Mouse (Mus musculus) CH12.LX (cell line): Measurements from ENCODE around the gene Scn4b. TPM values are rescaled to one million over a fixed set of nuclear protein-coding genes. Genes with fewer than 3 reads are reported as not detected.

Source experiments
- DNase-seq: peaks from one replicate; pipeline ENCODE4 v3.0.0-alpha.2; 2013; ENCODE audit errors: extremely low read depth
- H3K27ac ChIP-seq: 2 replicates; pipeline ENCODE4 v1.5.1; 2012; ENCODE audit warnings: low read depth, mild to moderate bottlenecking, control low read depth, moderate library complexity; ENCODE audit not compliant: insufficient read depth
- H3K27me3 ChIP-seq: replicated peaks from 2 replicates; pipeline ENCODE3; 2012; ENCODE audit warnings: inconsistent platforms
- H3K36me3 ChIP-seq, 2 experiments: replicated peaks in 1 of 2; 2 replicates each; pipeline versions ENCODE3 to v1.6.1; 2012; ENCODE audit warnings: inconsistent platforms in 1 of 2, low read length in 1 of 2, mild to moderate bottlenecking in 1 of 2, mixed read lengths in 1 of 2, moderate library complexity in 1 of 2; ENCODE audit not compliant: control insufficient read depth in 1 of 2, insufficient read depth in 1 of 2
- H3K4me1 ChIP-seq, 2 experiments: 2 replicates each; pipeline ENCODE4 v1.6.1; 2012; ENCODE audit warnings: inconsistent platforms in 1 of 2, moderate library complexity in 1 of 2; ENCODE audit not compliant: insufficient read depth in 2 of 2, control insufficient read depth in 1 of 2
- H3K4me2 ChIP-seq: 2 replicates; pipeline ENCODE4 v1.6.1; 2012; ENCODE audit warnings: low read depth, mild to moderate bottlenecking, control low read depth; ENCODE audit not compliant: poor library complexity, insufficient read depth, severe bottlenecking
- H3K4me3 ChIP-seq, 3 experiments: fragments of 150-350 bp in 1 of 3; sonication (generic) in 1 of 3; replicated peaks in 1 of 3; 2 replicates each; pipeline versions ENCODE3 to v1.5.1; 2011 to 2012; ENCODE audit warnings: low read depth in 2 of 3, low read length in 2 of 3, mild to moderate bottlenecking in 2 of 3, moderate library complexity in 2 of 3, control low read depth in 1 of 3, improper control_type of control experiment in 1 of 3, inconsistent platforms in 1 of 3, mixed read lengths in 1 of 3; ENCODE audit not compliant: poor library complexity in 1 of 3
- H3K79me2 ChIP-seq: replicated peaks from 2 replicates; pipeline ENCODE4 v1.6.1; 2012; ENCODE audit warnings: mild to moderate bottlenecking, moderate library complexity; ENCODE audit not compliant: control insufficient read depth, poor library complexity, insufficient read depth, severe bottlenecking; ENCODE audit errors: extremely low read depth
- H3K9ac ChIP-seq: 2 replicates; pipeline ENCODE4 v1.6.1; 2012; ENCODE audit warnings: low read depth, mild to moderate bottlenecking, control low read depth, moderate library complexity; ENCODE audit not compliant: insufficient read depth
- H3K9me3 ChIP-seq: replicated peaks from 2 replicates; pipeline ENCODE3; 2012; ENCODE audit warnings: low read length, inconsistent platforms, mixed read lengths
- BHLHE40 ChIP-seq: IDR thresholded peaks from 2 replicates; pipeline ENCODE4 v1.6.1; 2011; ENCODE audit warnings: mild to moderate bottlenecking, low read depth, low read length, improper control_type of control experiment
- CHD1 ChIP-seq: IDR thresholded peaks from 2 replicates; pipeline ENCODE4 v1.6.1; 2012; ENCODE audit warnings: low read depth, low read length, improper control_type of control experiment, inconsistent platforms
- CTCF ChIP-seq, 2 experiments: IDR thresholded peaks in 1 of 2; conservative IDR thresholded peaks in 1 of 2; 2 replicates each; pipeline ENCODE4 v1.5.1; 2011 to 2012; ENCODE audit warnings: low read depth in 2 of 2, low read length in 2 of 2, improper control_type of control experiment in 1 of 2, inconsistent platforms in 1 of 2, mild to moderate bottlenecking in 1 of 2, moderate library complexity in 1 of 2
- ELF1 ChIP-seq: IDR thresholded peaks from 2 replicates; pipeline ENCODE4 v1.6.1; 2014; ENCODE audit warnings: low read depth, mild to moderate bottlenecking, inconsistent platforms, low read length, improper control_type of control experiment
- JUN ChIP-seq: IDR thresholded peaks from 2 replicates; pipeline ENCODE4 v1.6.1; 2011; ENCODE audit warnings: low read depth, mild to moderate bottlenecking, low read length, improper control_type of control experiment, moderate library complexity; ENCODE audit not compliant: insufficient read depth
- KAT2A ChIP-seq: IDR thresholded peaks from 2 replicates; pipeline ENCODE4 v1.6.1; 2012; ENCODE audit warnings: low read length, improper control_type of control experiment, inconsistent platforms; ENCODE audit not compliant: insufficient replicate concordance
- MAFK ChIP-seq: IDR thresholded peaks from 2 replicates; pipeline ENCODE4 v1.6.1; 2011; ENCODE audit warnings: low read length, improper control_type of control experiment; ENCODE audit not compliant: insufficient replicate concordance
- MAX ChIP-seq: IDR thresholded peaks from 2 replicates; pipeline ENCODE4 v1.6.1; 2011; ENCODE audit warnings: low read length, improper control_type of control experiment
- MAZ ChIP-seq: IDR thresholded peaks from 2 replicates; pipeline ENCODE4 v1.6.1; 2012; ENCODE audit warnings: low read depth, mild to moderate bottlenecking, inconsistent platforms, low read length, improper control_type of control experiment, moderate library complexity
- MEF2A ChIP-seq: IDR thresholded peaks from 2 replicates; pipeline ENCODE4 v1.6.1; 2014; ENCODE audit warnings: low read depth, mild to moderate bottlenecking, inconsistent platforms, low read length, improper control_type of control experiment, borderline replicate concordance
- MXI1 ChIP-seq: IDR thresholded peaks from 2 replicates; pipeline ENCODE4 v1.6.1; 2011; ENCODE audit warnings: mild to moderate bottlenecking, low read depth, low read length, improper control_type of control experiment
- NELFE ChIP-seq: IDR thresholded peaks from 2 replicates; pipeline ENCODE4 v1.6.1; 2011; ENCODE audit warnings: low read depth, low read length, improper control_type of control experiment
- NRF1 ChIP-seq: IDR thresholded peaks from 2 replicates; pipeline ENCODE4 v1.6.1; 2014; ENCODE audit warnings: low read depth, mild to moderate bottlenecking, inconsistent platforms, low read length, improper control_type of control experiment, moderate library complexity
- POLR2A ChIP-seq: IDR thresholded peaks from 2 replicates; pipeline ENCODE4 v1.6.1; 2011; ENCODE audit warnings: low read depth, mild to moderate bottlenecking, improper control_type of control experiment, low read length
- POLR2AphosphoS2 ChIP-seq: IDR thresholded peaks from 2 replicates; pipeline ENCODE4 v1.6.1; 2011; ENCODE audit warnings: low read depth, low read length, improper control_type of control experiment
- RAD21 ChIP-seq: IDR thresholded peaks from 2 replicates; pipeline ENCODE4 v1.6.1; 2011; ENCODE audit warnings: low read depth, mild to moderate bottlenecking, low read length, improper control_type of control experiment, moderate library complexity
- RCOR1 ChIP-seq: conservative IDR thresholded peaks from 2 replicates; pipeline ENCODE4 v1.6.1; 2012; ENCODE audit warnings: low read depth, mild to moderate bottlenecking, inconsistent platforms, low read length, improper control_type of control experiment
- SMC3 ChIP-seq: IDR thresholded peaks from 2 replicates; pipeline ENCODE4 v1.6.1; 2011; ENCODE audit warnings: low read depth, low read length, improper control_type of control experiment
- TCF12 ChIP-seq: IDR thresholded peaks from 2 replicates; pipeline ENCODE4 v1.6.1; 2014; ENCODE audit warnings: low read depth, mild to moderate bottlenecking, inconsistent platforms, low read length, improper control_type of control experiment
- UBTF ChIP-seq: IDR thresholded peaks from 2 replicates; pipeline ENCODE4 v1.6.1; 2012; ENCODE audit warnings: low read depth, mild to moderate bottlenecking, inconsistent platforms, low read length, improper control_type of control experiment, moderate library complexity
- USF1 ChIP-seq: IDR thresholded peaks from 2 replicates; pipeline ENCODE4 v1.6.1; 2014; ENCODE audit warnings: low read depth, mild to moderate bottlenecking, inconsistent platforms, low read length, improper control_type of control experiment
- USF2 ChIP-seq: conservative IDR thresholded peaks from 2 replicates; pipeline ENCODE4 v1.6.1; 2011; ENCODE audit warnings: low read depth, low read length, improper control_type of control experiment
- ZC3H11A ChIP-seq: IDR thresholded peaks from 2 replicates; pipeline ENCODE4 v1.6.1; 2012; ENCODE audit warnings: low read depth, mild to moderate bottlenecking, inconsistent platforms, low read length, improper control_type of control experiment
- ZKSCAN1 ChIP-seq: IDR thresholded peaks from 2 replicates; pipeline ENCODE4 v1.6.1; 2012; ENCODE audit warnings: low read depth, inconsistent platforms, low read length, improper control_type of control experiment, borderline replicate concordance
- dilution Hi-C: fragments of 300-500 bp; cut with MboI; formaldehyde crosslinking; loops from 2 replicates; pipeline ENCODE4 v1.14.3; 2020; ENCODE audit warnings: low sequenced_read_pairs; ENCODE audit not compliant: extremely low pct_unique_long_range_greater_than_20kb, extremely low pct_ligation_motif_present
- in situ Hi-C: fragments of 300-500 bp; cut with MboI; formaldehyde crosslinking; loops from 3 replicates; pipeline ENCODE4 v1.14.3; 2019; ENCODE audit warnings: low sequenced_read_pairs, low pct_ligation_motif_present, low pct_unique_long_range_greater_than_20kb, mixed read lengths
- polyA plus RNA-seq: library from polyadenylated mRNA; unstranded; fragments of >175 nt; gene quantifications from 2 replicates; pipeline ENCODE4 v1.2.1, GENCODE M21; 2012; ENCODE audit warnings: low read depth; ENCODE audit not compliant: insufficient read length
- total RNA-seq, 2 experiments: library from RNA; depleted of rRNA; stranded (reverse); fragments of 300-350 nt in 1 of 2; fragments of >200 nt in 1 of 2; gene quantifications; 2 replicates each; pipeline ENCODE4 v1.2.3; 2012 to 2014

The Scn4b gene
- 0.04 TPM in 1 of 2 replicates, not detected in the other for total RNA-seq (2012; rRNA removed)
- total RNA-seq (2014; rRNA removed) = 0.04 TPM in 1 of 2 replicates, not detected in the other
- not detected in 2 replicates for polyA plus RNA-seq

DNA sequence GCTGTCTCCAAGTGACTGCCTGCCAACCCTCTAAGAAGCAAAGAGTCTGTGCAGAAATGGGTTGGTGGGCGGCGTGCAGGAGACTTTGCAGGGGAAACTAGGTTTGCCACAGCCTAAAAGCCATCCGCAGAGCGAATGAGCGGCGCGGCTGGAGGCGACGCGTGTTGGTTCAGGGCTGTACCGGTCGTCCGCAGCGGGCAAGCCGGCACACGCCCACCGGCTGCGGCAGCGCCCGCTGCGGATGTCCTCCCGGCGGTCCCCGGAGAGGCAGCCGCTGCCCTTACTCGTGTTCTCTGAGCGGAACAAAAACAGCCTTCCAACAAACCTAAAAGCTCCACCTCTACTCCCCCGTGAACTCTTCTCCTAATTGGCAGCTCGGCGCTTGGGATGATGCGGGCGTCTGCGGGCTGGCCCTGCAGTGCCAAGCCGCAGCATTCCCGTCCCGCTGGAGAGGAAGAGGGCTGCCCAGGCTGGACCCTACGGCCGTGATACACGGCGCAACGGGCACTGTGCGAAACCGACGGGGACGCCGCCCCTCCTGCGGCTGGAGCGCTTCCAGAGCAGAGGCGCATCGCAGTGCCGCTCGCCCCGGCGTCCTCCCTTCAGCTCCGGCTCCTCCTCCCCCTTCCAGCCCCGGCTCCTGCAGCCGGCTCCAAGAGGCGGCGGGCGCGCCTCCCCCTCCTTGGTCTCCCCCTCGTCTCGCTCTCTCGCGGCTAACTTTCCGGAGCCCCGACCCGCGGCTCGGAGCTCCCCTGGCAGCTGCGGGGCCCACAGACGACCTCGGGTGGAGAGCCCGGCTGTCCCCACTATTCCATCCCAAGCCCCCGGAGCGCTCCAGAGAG, at the start of gene Scn4b:
Scn4b (plus strand) TSS at position 205 of the 842 bp plus-strand sequence.
- H3K4me3 ChIP-seq = peak within 1 kb of the TSS in 2 of 3 experiments; percentile 12 to 59
- DNase-seq = peak; percentile 11
- H3K36me3 ChIP-seq = no peaks in the 10 kb centered on the region
- H3K79me2 ChIP-seq = no peaks in the 10 kb centered on the region
- peaks cover 0 to 11% of the 10 kb centered on the region in 2 experiments; a peak in 2 of 4 replicates for H3K4me1 ChIP-seq
- dilution Hi-C loops = no loop called here
- in situ Hi-C loops = no loop called here
- peaks cover 96% of the 10 kb centered on the region for H3K27me3 ChIP-seq
- H3K4me2 ChIP-seq = peak within 1 kb of the TSS; percentile 87
- 0 out of 2 replicates have a peak within 1 kb of the TSS, but pooled peaks have one; percentile 9 for H3K9ac ChIP-seq
- no peak within 1 kb of the TSS for H3K27ac ChIP-seq
- no peaks in the 10 kb centered on the region for H3K9me3 ChIP-seq
- TF ChIP-seq RCOR1 = no peak
- TF ChIP-seq UBTF = peak; percentile 91
- TF ChIP-seq RAD21 = no peak

DNA sequence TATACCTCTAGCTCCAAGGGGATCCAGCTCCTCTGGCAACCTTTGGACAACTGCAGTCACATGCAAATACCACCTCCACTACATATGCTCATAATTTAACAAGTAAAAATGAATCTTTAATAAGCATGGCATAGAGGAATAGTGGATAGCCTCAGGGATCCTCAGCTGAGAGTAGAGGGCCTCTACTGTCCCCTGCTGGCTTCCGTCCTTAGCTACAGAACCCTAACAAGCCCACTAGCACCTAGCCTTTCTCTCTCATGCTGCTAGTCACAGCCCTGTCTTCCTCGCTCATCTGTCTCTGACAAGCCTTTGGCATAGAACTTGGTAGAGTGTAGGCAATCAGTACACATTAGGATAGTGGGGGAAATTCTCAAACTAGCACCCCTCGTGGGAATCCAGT, 47.4 kb upstream of the Scn4b start:
- dilution Hi-C loops = no loop called here
- in situ Hi-C loops = loop anchor here (5.0 kb wide), 1 partner anchor 64 kb away; no protein-coding TSS in a partner anchor
- no peaks in the 10 kb centered on the region for H3K36me3 ChIP-seq
- no peak overlapping the region for H3K9ac ChIP-seq
- no peaks in the 10 kb centered on the region for H3K27me3 ChIP-seq
- H3K4me2 ChIP-seq = no peak overlapping the region
- no peak for DNase-seq
- TF ChIP-seq POLR2AphosphoS2 = no peak
- no peak for TF ChIP-seq MAZ
- TF ChIP-seq BHLHE40 = no peak
- peak; percentile 41 to 69; a peak in 2 of 4 replicates for TF ChIP-seq CTCF (conservative IDR thresholded peaks at IDR 0.05 in 1 of 2, IDR thresholded peaks at IDR 0.05 in 1 of 2; ENCODE audit: low read depth in 2 of 2, low read length in 2 of 2)
- no peak for TF ChIP-seq MAX
- no peak for TF ChIP-seq ZKSCAN1
- no peak for TF ChIP-seq ZC3H11A
- TF ChIP-seq NRF1 = no peak
- TF ChIP-seq MEF2A = no peak
- no peak for TF ChIP-seq MXI1
- TF ChIP-seq RCOR1 = no peak
- no peak for TF ChIP-seq CHD1
- peak; percentile 72 for TF ChIP-seq SMC3
- TF ChIP-seq JUN = no peak
- no peak for TF ChIP-seq MAFK
- no peak for TF ChIP-seq POLR2A
- no peak for TF ChIP-seq USF2
- no peak for TF ChIP-seq NELFE
- TF ChIP-seq USF1 = no peak
- TF ChIP-seq KAT2A = no peak
- no peak for TF ChIP-seq ELF1
- TF ChIP-seq RAD21 = peak; percentile 67
- no peak for TF ChIP-seq TCF12
- no peaks in the 10 kb centered on the region for H3K9me3 ChIP-seq
- no peak overlapping the region for H3K27ac ChIP-seq
- H3K4me3 ChIP-seq = no peak overlapping the region
- no peaks in the 10 kb centered on the region for H3K79me2 ChIP-seq
- peaks cover 14 to 22% of the 10 kb centered on the region in 2 experiments for H3K4me1 ChIP-seq
